In genomic region chr6:75644363-75644720, GRCm38 (mm10) we compare ENCODE assay signal across 27 mouse cellular contexts.
DNase-seq lines count a peak whose midpoint lies in the region; ATAC-seq lines count a peak whose summit lies in the region.
"Had no signal": no experiment of that assay in that cellular context is flagged by ENCODE, and none has a peak within 500 bp of the region (broad histone marks: within the 10 kb centered on the region; RNA-seq: fewer than 3 reads in every experiment).

No protein-coding gene starts in this region.

- no peaks in the 10 kb centered on the region for H3K27me3 ChIP-seq in forebrain, embryonic 14.5 days (replicated peaks; ENCODE audit: control insufficient read depth, insufficient read depth, low read length)
- H3K27me3 ChIP-seq in forebrain, embryonic 10.5 days (ENCODE audit: poor library complexity, severe bottlenecking): no peaks in the 10 kb centered on the region
- H3K27me3 ChIP-seq in forebrain, embryonic 16.5 days (replicated peaks; ENCODE audit: control insufficient read depth, insufficient read depth, low read length): no peaks in the 10 kb centered on the region
- no peaks in the 10 kb centered on the region for H3K27me3 ChIP-seq in intestine, embryonic 15.5 days (replicated peaks)
- H3K27me3 ChIP-seq in hindbrain, embryonic 13.5 days: no peaks in the 10 kb centered on the region
- H3K27me3 ChIP-seq: embryonic facial prominence, embryonic 12.5 days; embryonic facial prominence, embryonic 15.5 days; heart, embryonic 13.5 days; hindbrain, embryonic 15.5 days; kidney, embryonic 15.5 days had no signal

- H3K9ac ChIP-seq in forebrain, embryonic 14.5 days (ENCODE audit: low read length): no peak overlapping the region
- no peak overlapping the region for H3K9ac ChIP-seq in forebrain, embryonic 16.5 days (replicated peaks; ENCODE audit: low read depth, low read length)
- no peak overlapping the region for H3K9ac ChIP-seq in intestine, embryonic 15.5 days
- H3K9ac ChIP-seq in hindbrain, embryonic 13.5 days: no peak overlapping the region
- H3K9ac ChIP-seq: embryonic facial prominence, embryonic 12.5 days; embryonic facial prominence, embryonic 15.5 days; heart, embryonic 13.5 days; hindbrain, embryonic 15.5 days; kidney, embryonic 15.5 days had no signal

- no peak overlapping the region for H3K4me3 ChIP-seq in forebrain, embryonic 14.5 days (ENCODE audit: low read depth, low read length)
- no peak overlapping the region for H3K4me3 ChIP-seq in forebrain, embryonic 10.5 days
- H3K4me3 ChIP-seq in forebrain, embryonic 16.5 days (replicated peaks; ENCODE audit: low read length): no peak overlapping the region
- H3K4me3 ChIP-seq in intestine, embryonic 15.5 days (replicated peaks): no peak overlapping the region
- H3K4me3 ChIP-seq in hindbrain, embryonic 13.5 days: no peak overlapping the region
- H3K4me3 ChIP-seq: embryonic facial prominence, embryonic 12.5 days; embryonic facial prominence, embryonic 15.5 days; heart, embryonic 10.5 days; heart, embryonic 13.5 days; hindbrain, embryonic 15.5 days; kidney, embryonic 15.5 days had no signal

- WGBS in forebrain, embryonic 14.5 days: 38% methylated on average over 2 of the region's 2 CpGs
- WGBS in forebrain, embryonic 10.5 days: 85% methylated on average over 2 of the region's 2 CpGs
- 36% methylated on average over 2 of the region's 2 CpGs for WGBS in forebrain, embryonic 16.5 days
- WGBS in intestine, embryonic 15.5 days: 71% methylated on average over 2 of the region's 2 CpGs
- WGBS in hindbrain, embryonic 13.5 days: 93% methylated on average over 2 of the region's 2 CpGs

- H3K27ac ChIP-seq in forebrain, embryonic 14.5 days (ENCODE audit: low read depth, low read length): no peak overlapping the region
- H3K27ac ChIP-seq in forebrain, embryonic 10.5 days: no peak overlapping the region
- H3K27ac ChIP-seq in forebrain, embryonic 16.5 days (ENCODE audit: low read length): no peak overlapping the region
- H3K27ac ChIP-seq in intestine, embryonic 15.5 days: no peak overlapping the region
- H3K27ac ChIP-seq in hindbrain, embryonic 13.5 days: no peak overlapping the region
- H3K27ac ChIP-seq: embryonic facial prominence, embryonic 12.5 days; embryonic facial prominence, embryonic 15.5 days; heart, embryonic 10.5 days; heart, embryonic 13.5 days; hindbrain, embryonic 15.5 days; kidney, embryonic 15.5 days had no signal

- no peaks in the 10 kb centered on the region for H3K4me1 ChIP-seq in forebrain, embryonic 14.5 days (ENCODE audit: control insufficient read depth, insufficient read depth, low read length)
- no peaks in the 10 kb centered on the region for H3K4me1 ChIP-seq in forebrain, embryonic 10.5 days
- no peaks in the 10 kb centered on the region for H3K4me1 ChIP-seq in forebrain, embryonic 16.5 days (replicated peaks; ENCODE audit: control insufficient read depth, insufficient read depth, low read length)
- H3K4me1 ChIP-seq in intestine, embryonic 15.5 days (replicated peaks): no peaks in the 10 kb centered on the region
- H3K4me1 ChIP-seq in hindbrain, embryonic 13.5 days (replicated peaks): no peaks in the 10 kb centered on the region
- H3K4me1 ChIP-seq: embryonic facial prominence, embryonic 12.5 days; embryonic facial prominence, embryonic 15.5 days; heart, embryonic 10.5 days; heart, embryonic 13.5 days; hindbrain, embryonic 15.5 days; kidney, embryonic 15.5 days had no signal

- no peak overlapping the region for H3K4me2 ChIP-seq in forebrain, embryonic 14.5 days (ENCODE audit: low read length)
- no peak overlapping the region for H3K4me2 ChIP-seq in forebrain, embryonic 16.5 days (ENCODE audit: low read length)
- H3K4me2 ChIP-seq in intestine, embryonic 15.5 days (replicated peaks): no peak overlapping the region
- H3K4me2 ChIP-seq in hindbrain, embryonic 13.5 days: no peak overlapping the region
- H3K4me2 ChIP-seq: embryonic facial prominence, embryonic 12.5 days; embryonic facial prominence, embryonic 15.5 days; heart, embryonic 13.5 days; hindbrain, embryonic 15.5 days; kidney, embryonic 15.5 days had no signal

- H3K36me3 ChIP-seq in forebrain, embryonic 14.5 days (ENCODE audit: control insufficient read depth, insufficient read depth, low read length): no peaks in the 10 kb centered on the region
- no peaks in the 10 kb centered on the region for H3K36me3 ChIP-seq in forebrain, embryonic 10.5 days (replicated peaks)
- no peaks in the 10 kb centered on the region for H3K36me3 ChIP-seq in forebrain, embryonic 16.5 days (ENCODE audit: control insufficient read depth, insufficient read depth)
- no peaks in the 10 kb centered on the region for H3K36me3 ChIP-seq in intestine, embryonic 15.5 days
- H3K36me3 ChIP-seq in hindbrain, embryonic 13.5 days: no peaks in the 10 kb centered on the region
- H3K36me3 ChIP-seq: embryonic facial prominence, embryonic 12.5 days; embryonic facial prominence, embryonic 15.5 days; heart, embryonic 10.5 days; heart, embryonic 13.5 days; hindbrain, embryonic 15.5 days; kidney, embryonic 15.5 days had no signal

- ATAC-seq in forebrain, embryonic 14.5 days: peak; percentile 95
- ATAC-seq in forebrain, embryonic 16.5 days: peak; percentile 84
- ATAC-seq in intestine, embryonic 15.5 days: no peak
- ATAC-seq in hindbrain, embryonic 13.5 days (ENCODE audit: low FRiP score): no peak
- ATAC-seq: activated CD4-positive, CD25-positive, alpha-beta regulatory T cell, adult 4 months; CD4-positive, CD25-positive, alpha-beta regulatory T cell, adult 4 months had no signal

- H3K9me3 ChIP-seq in forebrain, embryonic 14.5 days (replicated peaks; ENCODE audit: control insufficient read depth, low read length): no peaks in the 10 kb centered on the region
- H3K9me3 ChIP-seq in forebrain, embryonic 10.5 days: peaks cover 13% of the 10 kb centered on the region; the same call in 1 of the 2 replicates
- no peaks in the 10 kb centered on the region for H3K9me3 ChIP-seq in forebrain, embryonic 16.5 days (ENCODE audit: control insufficient read depth, low read length)
- H3K9me3 ChIP-seq in intestine, embryonic 15.5 days: no peaks in the 10 kb centered on the region
- H3K9me3 ChIP-seq in hindbrain, embryonic 13.5 days: 0 out of 2 replicates have a peak, but pooled peaks cover 4% of the 10 kb centered on the region
- H3K9me3 ChIP-seq: embryonic facial prominence, embryonic 12.5 days; embryonic facial prominence, embryonic 15.5 days; heart, embryonic 10.5 days; hindbrain, embryonic 15.5 days had no signal

- DNase-seq in forebrain, embryonic 14.5 days (ENCODE audit: low spot score): peak; percentile 79
- no peak for DNase-seq in forebrain, embryonic 10.5 days (ENCODE audit: extremely low spot score, low spot score)
- peak; percentile 14 for DNase-seq in ES-CJ7 (ENCODE audit: low read depth, low spot score)
- DNase-seq in R1 (ENCODE audit: low read depth, low spot score): peak; percentile 35
- DNase-seq: adrenal gland, postnatal 10 days; adrenal gland, postnatal 36 days; cerebellum, adult 11 months; cerebellum, adult 2 months; cerebellum, adult 9-11 months; cerebellum, postnatal 25 days; gastrocnemius, postnatal 14 days; heart, adult 18-20 months; heart, postnatal 14 days; heart, postnatal 4 days; kidney, adult 11 months; kidney, adult 8-10 months had no signal

Comparison
In these comparisons a context has a peak if more than half of its experiments do, and no peak if none do; other contexts are left out.
1. ATAC-seq: peak in forebrain, embryonic 14.5 days (single experiment) and forebrain, embryonic 16.5 days (single experiment); none in intestine, embryonic 15.5 days (single experiment) and hindbrain, embryonic 13.5 days (single experiment).